Mouse (Mus musculus) stomach, postnatal 0 days (tissue): ENCODE measurements around the gene Slc41a2.

Experiments
- CTCF ChIP-seq: IDR thresholded peaks from 2 replicates; pipeline ENCODE4 v1.5.1; 2016; ENCODE audit warnings: antibody characterized with exemption, low read depth, mild to moderate bottlenecking, moderate library complexity
- EP300 ChIP-seq: optimal IDR thresholded peaks from 2 replicates; pipeline ENCODE3; 2016; ENCODE audit warnings: antibody characterized with exemption

DNA sequence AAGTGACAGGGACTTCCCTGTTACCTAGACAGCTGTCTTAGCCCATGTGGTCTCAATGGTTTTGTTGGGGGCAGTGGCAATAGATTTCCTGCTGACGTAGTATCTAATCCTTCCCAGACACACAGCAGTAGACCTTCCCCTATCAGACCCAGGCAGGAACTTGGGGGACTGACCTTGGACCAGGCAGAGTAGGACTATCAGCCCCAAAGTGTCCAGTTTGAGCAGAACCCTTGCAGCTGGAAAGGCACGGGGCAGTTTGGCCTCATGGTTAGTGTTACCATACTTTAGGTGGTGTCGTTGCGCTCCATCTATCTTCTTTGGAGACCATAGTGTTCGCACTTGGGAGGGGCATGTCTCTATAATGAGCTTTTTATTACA lies 8.7 kb upstream of the Slc41a2 start:
- no peak for TF ChIP-seq CTCF
- TF ChIP-seq EP300: no peak
